In the genomic region with DNA sequence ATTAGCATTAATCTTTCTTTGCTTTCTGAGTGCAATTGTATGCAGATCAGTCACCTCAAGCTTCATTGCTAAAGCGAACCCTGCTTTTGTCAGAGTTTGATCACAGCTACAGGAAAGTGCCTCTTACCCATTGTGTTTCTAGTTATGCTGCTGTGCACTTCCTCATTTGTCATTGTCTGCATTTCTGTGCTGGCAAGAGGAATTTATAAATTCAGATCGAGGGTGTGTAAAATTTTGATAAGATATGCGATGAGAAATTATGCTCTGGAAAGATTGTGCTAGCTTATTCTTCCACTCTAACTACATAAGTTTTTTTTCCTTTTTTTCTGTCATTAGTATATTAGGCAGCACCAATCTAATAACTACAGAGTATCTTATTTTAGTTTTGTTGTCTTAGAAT, we compare ENCODE assay signal across 1 mouse cellular context.
TF ChIP-seq lines count a peak whose summit lies in the region.

No protein-coding gene starts in this region.

TF ChIP-seq in MEL, 35 proteins besides CTCF, POLR2A, EP300 and RAD21 (continued from another document):
- TF ChIP-seq MYC (IDR thresholded peaks at IDR 0.05; ENCODE audit: low read depth, low read length) = no peak
- TF ChIP-seq ZMIZ1 (IDR thresholded peaks at IDR 0.05; ENCODE audit: low read depth, low read length) = no peak
- TF ChIP-seq MAX (IDR thresholded peaks at IDR 0.05; ENCODE audit: low read length) = no peak
- TF ChIP-seq CHD2 (IDR thresholded peaks at IDR 0.05; ENCODE audit: low read length) = no peak
- TF ChIP-seq MXI1 (IDR thresholded peaks at IDR 0.05; ENCODE audit: low read depth, low read length) = peak; percentile 39; the same call in 1 of the 2 replicates
- no peak for TF ChIP-seq MAFK (IDR thresholded peaks at IDR 0.05; ENCODE audit: borderline replicate concordance, low read depth, low read length)
- no peak for TF ChIP-seq CHD1 (IDR thresholded peaks at IDR 0.05; ENCODE audit: low read depth, low read length)
- TF ChIP-seq ZNF384 (IDR thresholded peaks at IDR 0.05; ENCODE audit: low read depth, low read length) = peak; percentile 85
TF ChIP-seq in MEL: peak in this region for 11.
